Mouse (Mus musculus) 3134 (cell line): ENCODE measurements around the gene Izumo4.

Experiments
- DNase-seq: peaks from one replicate; pipeline ENCODE4 v3.0.0-alpha.2; 2011; ENCODE audit warnings: low spot score; ENCODE audit not compliant: insufficient read length; ENCODE audit errors: extremely low read depth

Izumo4 gene

DNA sequence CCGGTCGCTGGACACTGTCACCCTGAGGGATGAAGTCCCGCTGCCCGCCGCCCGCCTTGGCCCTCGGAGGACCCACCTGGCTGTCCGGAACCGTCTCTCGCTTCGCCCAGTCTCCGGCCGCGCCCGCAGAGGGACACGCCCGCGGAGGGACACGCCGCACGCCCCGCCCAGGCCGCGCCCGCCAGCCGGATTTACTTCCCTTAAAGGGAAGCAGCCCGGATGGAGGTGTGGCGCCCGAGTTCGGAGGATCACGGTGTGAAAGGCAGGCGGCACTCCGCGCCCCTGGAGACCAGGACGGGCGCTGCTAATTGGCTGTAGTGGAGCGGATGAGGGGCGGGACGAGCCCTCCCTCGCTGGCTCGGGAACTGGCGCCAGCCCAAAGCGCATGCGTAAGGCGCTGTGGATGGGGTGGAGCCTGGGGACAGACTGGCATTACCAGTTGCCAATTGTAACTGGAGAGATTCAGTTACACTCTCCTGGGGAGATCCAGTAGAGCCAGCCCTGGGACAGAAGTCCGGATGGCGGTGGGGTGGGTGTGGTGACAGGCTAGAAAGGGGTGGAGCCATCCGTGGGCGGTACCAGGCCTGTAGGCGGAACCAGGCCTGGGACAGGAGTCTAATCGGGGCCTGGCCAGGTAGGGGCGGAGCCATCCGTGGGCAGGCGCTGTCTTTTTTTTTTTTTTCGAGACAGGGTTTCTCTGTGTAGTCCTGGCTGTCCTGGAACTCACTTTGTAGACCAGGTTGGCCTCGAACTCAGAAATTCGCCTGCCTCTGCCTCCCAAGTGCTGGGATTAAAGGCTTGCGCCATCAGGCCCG lies at the start of gene Izumo4, which contains the start of gene Mob3a:
Gene Izumo4 (plus strand): TSS at position 464 of the 815 bp plus-strand sequence.
Gene Mob3a (minus strand): TSS at position 257 of the 815 bp plus-strand sequence.
- DNase-seq = peak; percentile 100

DNA sequence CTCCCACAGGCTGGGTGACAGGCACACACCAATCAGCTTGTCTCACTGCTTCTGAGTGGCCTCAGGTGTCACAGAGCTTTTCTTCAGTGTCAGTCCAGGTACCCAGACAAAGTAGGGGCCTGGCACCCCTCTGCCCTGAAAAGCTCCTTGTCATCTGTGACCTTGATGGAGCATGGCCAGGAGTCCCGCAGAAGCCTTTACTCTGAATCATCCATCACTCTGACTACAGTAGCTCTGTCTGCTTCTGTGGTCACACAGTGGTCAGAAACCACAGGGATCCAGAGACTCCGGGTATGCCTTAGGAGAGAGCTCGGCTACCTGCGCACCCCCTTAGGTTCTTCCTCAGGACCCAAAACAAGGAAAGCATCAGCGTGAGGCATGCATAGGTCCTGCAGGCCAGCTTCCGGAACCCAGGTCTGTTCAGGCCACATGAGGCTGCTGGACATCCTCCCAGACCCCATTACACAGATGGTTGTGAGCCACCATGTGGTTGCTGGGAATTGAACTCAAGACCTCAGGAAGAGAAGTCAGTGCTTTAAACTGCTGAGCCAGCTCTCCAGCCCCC lies 48.7 kb upstream of the Izumo4 start:
- DNase-seq = peak; percentile 69

DNA sequence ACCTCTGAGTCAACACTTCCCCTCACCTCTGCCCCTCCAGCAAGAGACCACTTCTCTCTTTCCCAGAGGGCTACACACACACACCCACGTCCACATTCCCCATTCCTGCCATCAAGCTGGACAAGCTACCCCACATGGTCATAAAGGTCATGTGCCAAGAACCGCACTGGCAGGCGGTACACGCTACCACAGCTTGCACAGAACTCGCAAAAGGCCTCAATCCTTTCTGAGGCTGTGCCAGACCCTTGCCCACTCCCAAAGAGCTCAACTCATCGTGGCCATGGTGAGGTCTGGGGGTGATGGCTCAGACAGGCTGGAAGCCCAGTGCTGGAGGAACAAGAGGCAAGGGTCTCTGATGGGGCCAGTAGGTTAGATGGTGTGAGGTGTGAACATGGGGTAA lies 47.1 kb upstream of the Izumo4 start:
- no peak for DNase-seq

DNA sequence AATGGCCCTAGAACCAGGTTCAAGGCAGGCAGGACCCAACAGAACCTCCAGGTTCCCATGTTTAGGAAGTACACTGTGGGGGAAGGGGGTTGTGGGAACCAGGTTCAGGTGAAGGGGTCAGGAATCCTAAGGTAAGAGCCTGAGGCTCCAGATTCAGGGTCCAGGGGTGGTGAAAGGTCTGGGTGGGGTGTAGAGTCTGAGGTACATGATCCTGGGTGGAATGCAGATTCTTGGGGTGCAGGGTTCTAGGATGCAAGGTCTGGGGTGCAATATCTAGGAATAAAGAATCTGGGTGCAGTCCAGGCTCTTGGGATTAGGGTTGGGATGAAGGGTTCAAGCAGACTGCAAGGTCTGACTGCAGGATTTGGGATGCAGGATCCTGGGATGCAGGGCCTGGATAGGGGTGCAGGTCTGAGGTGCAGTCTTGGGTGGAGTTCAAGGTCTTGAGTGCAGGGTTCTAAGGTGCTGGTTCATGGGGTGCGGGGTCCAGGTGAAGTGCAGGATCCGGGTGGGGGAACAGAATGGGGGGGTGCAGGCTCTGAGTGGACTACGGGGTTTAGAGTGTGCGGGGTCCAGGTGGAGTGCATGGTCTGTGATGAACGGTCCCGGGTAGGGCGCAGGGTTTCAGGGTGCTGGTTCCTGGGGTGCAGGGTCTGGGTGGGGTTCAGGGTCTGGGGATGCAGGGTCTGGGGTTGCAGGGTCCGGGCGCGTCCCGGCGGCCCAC lies 46.4 kb upstream of the Izumo4 start:
- no peak for DNase-seq

DNA sequence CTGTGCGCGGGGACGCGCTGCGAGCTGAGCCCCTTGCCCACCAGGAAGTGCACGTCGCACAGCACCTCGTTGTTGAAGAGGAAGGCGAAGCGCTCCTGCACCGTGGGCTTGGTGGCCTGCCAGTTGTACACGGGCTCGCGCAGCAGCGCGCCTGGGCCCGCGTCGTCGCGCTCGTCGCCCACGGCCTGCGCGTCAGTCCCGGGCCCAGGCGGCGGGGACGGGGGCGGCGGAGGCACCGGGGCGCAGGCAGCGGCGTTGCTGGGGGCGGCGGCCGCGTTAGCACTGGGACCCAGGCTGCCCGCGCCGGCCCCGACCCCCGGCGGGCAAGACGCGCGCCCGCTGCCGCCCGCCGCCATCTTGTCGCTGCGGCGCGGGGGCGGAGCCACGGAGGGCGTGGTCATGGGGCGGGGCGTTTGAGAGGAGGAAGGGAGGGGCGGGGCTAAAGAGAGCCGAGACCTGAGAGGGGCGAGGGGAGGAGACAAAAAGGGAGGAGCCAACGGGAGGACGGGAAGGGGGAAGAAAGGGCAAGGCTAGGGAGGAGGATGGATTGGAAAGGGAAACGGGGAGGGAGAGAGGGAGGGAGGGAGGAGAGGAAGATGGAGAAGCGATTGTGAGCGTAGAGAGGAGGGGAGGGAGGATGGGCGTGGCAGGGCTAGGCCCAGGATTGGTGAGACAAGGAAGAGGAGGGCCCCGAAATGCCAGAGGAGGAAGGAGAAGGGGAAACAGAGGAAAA lies 45.7 kb upstream of the Izumo4 start:
- DNase-seq = peak; percentile 98

DNA sequence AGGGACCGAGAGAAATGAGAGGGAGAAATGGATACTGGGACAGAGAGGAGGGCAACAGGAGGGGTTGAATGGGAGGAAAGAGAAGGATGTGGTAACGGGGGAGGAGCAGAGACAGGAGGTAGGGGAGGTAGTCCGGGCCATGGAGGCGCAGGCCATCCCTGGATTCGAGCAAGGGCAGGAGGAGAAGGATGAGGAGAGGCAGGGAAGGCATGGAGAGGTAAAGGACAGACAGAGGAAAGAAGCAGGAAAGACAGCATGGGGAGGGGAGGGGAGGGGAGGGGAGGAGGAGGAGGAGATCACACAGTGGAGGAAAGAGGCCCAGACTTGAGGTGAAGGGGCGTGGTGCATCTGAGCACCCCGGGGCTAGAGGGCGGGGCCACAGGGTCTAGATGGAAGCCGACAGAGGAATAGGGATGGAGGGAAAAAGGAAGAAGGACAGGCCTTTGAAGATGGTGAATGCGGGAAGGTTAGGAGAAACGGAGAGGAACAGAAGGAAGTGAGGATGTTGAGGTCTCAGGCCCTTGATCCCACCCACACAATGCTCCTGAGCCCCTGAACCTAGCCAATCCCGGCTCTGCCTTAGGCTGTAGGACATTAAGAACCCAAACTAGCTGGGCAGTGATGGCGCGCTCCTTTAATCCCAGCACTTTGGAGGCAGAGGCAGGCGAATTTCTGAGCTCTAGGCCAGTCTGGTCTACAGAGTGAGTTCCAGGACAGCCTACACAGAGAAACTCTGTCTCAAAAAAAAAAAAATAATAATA lies 44.9 kb upstream of the Izumo4 start, which contains the start of gene Btbd2:
Gene Btbd2 (minus strand): TSS at position 209 of the 761 bp plus-strand sequence.
- DNase-seq = no peak

DNA sequence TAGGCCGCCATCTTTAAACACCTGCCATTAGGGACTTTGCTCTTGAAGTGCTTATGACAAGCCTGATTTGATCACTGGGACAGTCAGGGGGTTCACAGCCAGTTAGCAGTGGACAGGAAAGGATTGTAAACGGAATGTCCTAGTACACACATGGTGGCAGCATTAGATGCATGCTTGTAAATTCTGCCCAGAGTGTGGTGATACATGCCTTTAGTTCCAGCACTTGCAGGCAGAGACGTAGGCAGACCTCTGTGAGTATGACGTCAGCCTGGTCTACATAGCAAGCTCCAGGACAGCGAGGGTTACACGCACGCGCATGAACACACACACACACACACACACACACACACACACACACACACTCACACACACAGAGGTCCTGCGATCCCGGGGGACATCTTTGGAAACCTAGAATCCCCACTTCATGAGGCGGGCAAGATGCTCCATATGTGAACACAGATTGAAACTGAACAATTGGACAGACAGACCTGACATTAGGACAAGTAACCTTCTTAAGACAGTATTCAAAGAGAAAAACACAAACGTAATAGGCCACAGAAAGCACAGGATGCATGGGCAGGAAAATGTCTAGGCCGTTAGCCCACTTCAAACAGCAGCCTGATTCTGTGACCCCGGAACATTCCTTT lies 43.7 kb upstream of the Izumo4 start:
- no peak for DNase-seq

DNA sequence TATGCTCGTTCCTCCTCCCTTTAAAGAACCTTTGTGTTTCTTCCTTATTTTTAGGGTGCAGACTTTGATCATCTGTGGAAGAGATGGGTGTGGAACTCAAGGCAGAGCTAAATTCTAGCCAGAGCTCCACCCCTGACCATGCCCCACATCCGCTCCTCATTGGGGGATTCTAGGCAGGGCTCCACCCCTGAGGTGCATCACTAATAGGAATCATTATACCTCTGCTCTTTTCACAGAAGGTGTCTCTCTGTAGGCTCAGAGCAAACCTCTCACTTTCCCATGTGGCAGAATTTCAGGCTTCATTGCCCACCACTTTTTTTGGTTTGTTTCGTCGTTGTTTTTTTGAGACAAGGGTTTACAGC lies 43.2 kb upstream of the Izumo4 start:
- DNase-seq = no peak

DNA sequence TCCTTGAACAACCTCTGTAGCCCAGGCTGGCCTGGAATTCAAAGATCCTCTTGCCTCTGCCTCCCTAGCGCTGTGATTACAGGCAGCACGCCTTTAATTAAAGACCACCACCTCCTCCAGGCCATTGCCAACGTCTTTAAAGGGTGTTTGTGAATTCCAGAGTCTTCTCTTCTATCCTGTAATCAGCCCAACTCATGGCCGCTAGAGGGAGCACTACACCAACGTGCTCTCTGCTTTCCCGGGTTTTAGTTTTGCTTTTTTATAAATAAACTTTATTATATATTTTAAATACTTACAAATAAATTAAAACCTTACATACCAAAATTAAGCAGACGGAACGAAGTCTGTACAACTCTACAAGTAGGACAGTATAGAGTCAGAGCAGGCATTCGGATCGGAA lies 42.8 kb upstream of the Izumo4 start:
- no peak for DNase-seq

DNA sequence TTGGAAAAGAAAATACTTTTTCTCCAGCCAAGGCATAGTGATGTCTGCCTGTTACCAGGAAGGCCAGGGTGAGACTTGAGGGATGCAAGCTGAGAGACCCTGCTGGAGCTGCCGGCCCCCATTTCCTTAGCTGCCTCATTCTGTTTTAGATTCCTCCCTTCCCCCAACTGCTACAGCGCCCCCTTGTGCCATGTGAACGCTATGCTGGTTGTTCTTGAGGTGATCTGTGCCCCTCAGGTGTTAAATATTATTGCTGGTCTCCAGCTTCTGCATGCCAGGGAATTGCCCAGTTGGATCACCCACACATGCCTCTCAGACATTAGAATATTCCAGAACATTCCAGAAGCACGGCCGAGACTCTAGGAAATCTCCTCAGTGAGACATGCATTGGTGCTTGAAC lies 40.8 kb upstream of the Izumo4 start:
- no peak for DNase-seq

DNA sequence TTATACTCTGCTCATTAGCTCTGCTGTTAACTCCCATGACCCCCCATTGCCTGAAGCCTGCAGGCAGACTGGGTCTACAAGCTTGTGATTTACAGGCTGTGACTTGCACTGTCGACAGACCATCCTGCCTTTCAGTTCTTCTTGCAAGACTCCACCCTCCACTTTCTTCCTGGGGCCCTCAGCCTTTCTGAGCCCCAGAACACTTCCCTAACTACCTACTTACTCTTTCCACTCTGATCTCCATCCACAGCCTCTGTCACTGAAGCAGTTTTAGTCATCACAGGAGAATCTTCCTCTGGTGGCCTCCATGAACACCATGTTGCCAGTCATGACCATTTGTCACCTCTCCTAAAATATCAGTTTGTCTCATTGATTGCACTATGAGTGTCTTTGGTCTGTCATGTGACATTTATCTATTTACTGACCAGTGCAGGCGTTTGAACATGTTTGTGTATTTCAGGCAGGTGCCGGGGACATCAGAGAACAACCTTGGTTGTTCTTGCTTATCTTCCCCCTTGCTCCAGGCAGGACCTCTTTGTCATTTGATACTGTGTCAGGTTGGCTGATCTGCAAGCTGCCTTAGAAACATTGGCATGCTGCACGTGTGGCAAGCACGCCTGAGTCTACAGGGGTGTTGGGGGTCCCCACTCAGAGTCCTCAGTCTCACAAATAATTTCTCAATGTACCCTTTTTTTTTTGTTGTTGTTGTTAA lies 38.3 kb upstream of the Izumo4 start:
- DNase-seq = no peak

DNA sequence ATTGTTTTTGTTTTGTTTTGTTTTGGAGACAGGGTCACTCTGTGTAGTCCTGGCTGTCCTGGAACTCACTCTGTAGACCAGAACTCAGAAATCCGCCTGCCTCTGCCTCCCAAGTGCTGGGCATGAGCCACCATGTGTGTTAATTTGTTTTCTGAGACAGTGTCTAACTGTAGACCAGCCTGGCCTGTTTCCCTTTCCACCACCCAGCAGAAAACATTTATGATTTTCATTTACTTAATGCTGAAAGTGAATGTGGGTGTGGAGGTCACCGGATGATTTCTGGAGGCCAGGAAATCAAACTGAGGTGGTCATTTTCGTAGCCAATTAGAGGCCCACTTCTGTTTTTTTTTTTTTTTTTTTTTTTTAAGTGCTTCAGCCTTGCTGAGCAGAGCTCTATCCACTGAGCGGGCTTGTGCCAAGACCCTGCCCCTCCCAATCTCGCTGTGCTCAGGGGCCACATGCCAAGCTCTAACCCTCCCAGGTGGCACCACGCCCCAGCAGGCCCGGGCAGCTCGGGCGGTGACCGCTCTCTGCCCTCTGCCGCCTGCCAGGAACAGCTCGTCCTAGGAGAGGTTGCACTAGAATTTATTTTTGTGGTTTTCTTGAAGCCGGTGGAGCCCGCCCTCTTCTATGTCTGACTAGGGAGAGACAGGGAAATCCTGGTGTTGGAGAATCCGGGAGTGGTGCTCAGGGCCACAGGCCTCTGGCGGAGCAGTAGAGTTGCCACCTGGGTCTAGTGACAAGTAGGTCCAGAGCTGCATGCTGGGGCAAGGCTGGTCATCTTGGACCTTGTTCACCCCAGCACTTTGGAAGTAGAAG lies 37.6 kb upstream of the Izumo4 start:
- peak; percentile 96 for DNase-seq

DNA sequence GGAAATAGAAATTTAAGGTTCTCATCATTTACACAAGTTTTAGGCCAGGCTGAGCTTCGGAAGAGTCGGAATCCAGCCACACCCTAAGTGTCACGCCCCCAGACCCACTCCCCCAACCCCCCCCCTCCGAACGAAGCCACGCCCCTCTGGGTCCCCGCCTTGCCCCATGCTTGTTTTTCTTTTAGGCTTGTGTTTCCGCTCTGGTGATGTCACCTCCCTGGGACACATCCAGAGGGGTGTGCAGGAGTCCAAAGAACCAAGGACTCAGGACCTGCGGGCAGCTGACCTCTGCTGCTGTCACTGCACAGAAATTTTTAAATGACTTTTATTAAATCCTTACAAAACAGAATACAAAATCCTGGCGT lies 37.0 kb upstream of the Izumo4 start:
- peak; percentile 82 for DNase-seq

DNA sequence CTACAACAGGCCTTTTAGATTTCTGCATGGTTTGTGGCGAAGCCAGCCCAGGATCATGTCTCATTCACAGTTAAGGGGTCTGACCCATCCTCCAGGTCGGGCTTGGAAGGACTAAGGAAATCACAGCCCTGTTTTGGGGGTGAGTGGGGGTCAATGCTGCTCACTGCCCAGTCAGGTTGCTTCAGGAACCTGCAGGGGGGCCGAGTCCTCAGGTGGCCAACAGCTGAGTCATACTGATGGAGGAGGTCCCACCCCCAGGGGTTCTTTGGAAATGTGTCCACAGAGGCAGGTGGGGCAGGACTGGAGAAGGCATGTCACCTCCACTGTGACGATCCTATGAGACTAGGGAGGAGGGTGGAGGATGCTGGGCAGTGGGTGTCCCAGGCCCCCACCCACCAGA lies 36.5 kb upstream of the Izumo4 start:
- DNase-seq = no peak

DNA sequence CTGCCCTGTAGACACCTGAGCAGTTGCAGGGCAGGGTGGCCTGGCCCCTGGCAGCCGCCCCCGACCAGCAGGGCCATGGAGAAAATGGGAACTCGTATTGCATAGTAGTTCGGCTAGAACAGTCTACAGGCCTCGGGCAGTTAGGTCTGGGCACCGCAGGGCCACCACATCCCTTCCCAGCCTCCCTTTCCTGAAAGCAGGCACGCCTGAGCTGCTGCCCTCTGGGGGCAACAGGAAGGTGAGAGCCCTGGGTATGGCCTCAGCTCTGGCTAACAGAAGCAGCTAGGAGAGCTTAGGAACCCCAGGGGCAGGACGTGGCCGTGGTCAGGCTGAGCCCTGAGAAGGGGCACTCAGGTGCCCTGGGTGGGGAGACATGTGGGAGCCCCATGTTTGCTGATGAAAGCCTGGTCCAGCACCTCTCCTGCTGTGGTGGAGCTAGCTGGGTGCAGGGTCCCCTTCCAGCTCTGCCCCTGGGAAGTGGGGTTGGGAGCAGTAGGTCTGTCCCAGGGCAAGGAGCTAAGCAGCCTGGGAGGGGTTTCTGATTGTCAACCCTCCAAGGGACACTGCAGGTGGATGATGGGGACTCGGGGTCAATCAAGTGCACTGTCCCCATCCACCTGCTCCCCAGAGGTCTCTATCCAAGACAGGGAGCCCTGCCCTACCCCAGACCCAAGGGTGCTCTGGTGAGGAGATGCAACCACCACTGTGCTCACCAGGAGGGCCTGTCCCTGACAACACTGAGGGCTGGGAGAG lies 35.8 kb upstream of the Izumo4 start:
- DNase-seq = no peak

DNA sequence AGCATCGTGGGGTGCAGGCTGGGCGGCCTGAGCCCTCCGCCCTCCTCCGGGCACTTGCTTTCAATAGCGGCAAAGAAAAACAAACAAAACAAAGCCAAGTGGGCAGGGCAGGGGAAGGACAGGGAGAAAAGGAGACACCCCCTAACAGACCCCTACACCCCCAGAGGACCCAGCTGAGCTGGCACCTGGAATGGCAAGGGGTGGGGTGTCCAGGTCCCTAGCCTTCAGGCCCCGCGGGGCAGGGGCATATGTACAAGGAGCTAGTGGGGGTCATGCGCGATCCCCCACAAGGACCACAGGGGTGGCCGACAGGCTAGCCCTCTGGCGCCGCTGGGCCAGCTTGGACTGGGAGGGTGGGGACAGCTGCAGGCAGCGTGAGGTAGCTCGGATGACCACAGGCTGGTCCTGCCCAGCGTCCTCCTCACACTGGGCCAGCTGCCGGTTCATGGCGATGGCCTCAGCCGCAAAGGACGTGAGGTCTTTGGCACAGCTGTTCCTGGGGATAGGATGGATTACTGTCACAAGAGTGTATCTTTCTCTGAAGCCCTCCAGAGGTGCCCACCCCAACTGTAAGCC lies 35.1 kb upstream of the Izumo4 start:
- DNase-seq = no peak

DNA sequence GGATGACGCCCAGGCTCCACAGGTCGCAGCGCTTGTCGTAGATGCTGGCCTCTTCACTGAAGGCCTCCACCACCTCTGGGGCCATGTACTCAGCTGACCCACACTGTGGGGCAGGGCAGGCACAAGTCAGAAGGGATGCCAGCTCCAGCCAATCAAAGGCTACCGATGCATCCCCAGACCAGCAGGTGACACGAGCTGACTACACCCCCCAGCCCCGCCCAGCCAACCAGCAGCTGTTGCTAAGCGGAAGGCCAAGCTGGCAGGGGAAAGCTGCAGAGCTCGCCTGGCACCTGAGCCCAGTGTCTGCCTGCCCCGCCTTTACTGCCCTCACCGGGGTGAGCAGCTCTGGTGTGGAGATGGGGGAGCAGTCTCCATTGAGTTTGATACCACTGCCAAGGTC lies 33.4 kb upstream of the Izumo4 start:
- DNase-seq = no peak
